Mouse (Mus musculus) MEL (cell line): ENCODE measurements around the gene Hist1h3c.
"Not testable (repeated sequence)": the region's sequence is repeated elsewhere in the genome, so short reads cannot be mapped to it uniquely, and the experiment has no call there.

Experiments used
- CHD1 ChIP-seq: IDR thresholded peaks from 2 replicates; pipeline ENCODE4 v1.6.1; 2012; ENCODE audit warnings: low read depth, mild to moderate bottlenecking, inconsistent platforms, low read length, improper control_type of control experiment
- CTCF ChIP-seq, 3 experiments: IDR thresholded peaks in 2 of 3; conservative IDR thresholded peaks in 1 of 3; 2 replicates each; pipeline ENCODE4 v1.5.1; 2011 to 2012; ENCODE audit warnings: low read length in 3 of 3, low read depth in 2 of 3, mild to moderate bottlenecking in 2 of 3, improper control_type of control experiment in 1 of 3, inconsistent platforms in 1 of 3, mixed read lengths in 1 of 3, moderate library complexity in 1 of 3; ENCODE audit not compliant: control insufficient read depth in 1 of 3, insufficient read depth in 1 of 3, poor library complexity in 1 of 3, severe bottlenecking in 1 of 3
- MEF2A ChIP-seq: IDR thresholded peaks from 2 replicates; pipeline ENCODE4 v1.6.1; 2014; ENCODE audit warnings: low read depth, mild to moderate bottlenecking, inconsistent platforms, low read length, improper control_type of control experiment; ENCODE audit not compliant: poor library complexity, insufficient replicate concordance, severe bottlenecking; ENCODE audit errors: extremely low read depth
- USF2 ChIP-seq, 2 experiments: IDR thresholded peaks; 2 replicates each; pipeline ENCODE4 v1.6.1; 2011 to 2012; ENCODE audit warnings: improper control_type of control experiment in 2 of 2, low read length in 2 of 2, borderline replicate concordance in 1 of 2, inconsistent platforms in 1 of 2, low read depth in 1 of 2, mild to moderate bottlenecking in 1 of 2; ENCODE audit not compliant: insufficient read depth in 1 of 2
- ZNF384 ChIP-seq: IDR thresholded peaks from 2 replicates; pipeline ENCODE4 v1.6.1; 2012; ENCODE audit warnings: low read depth, mild to moderate bottlenecking, inconsistent platforms, low read length, improper control_type of control experiment

GRCm38 (mm10) chr13:23702801-23703200 lies 42.6 kb downstream of the Hist1h3c start:
- not testable (repeated sequence) for TF ChIP-seq MEF2A; ZNF384; USF2 (IDR thresholded peaks at IDR 0.05; ENCODE audit: borderline replicate concordance in 1 of 2, insufficient read depth in 1 of 2, low read depth in 1 of 2, low read length in 2 of 2); CTCF (IDR thresholded peaks at IDR 0.05 in 2 of 3, conservative IDR thresholded peaks at IDR 0.05 in 1 of 3; ENCODE audit: control insufficient read depth in 1 of 3, insufficient read depth in 1 of 3, low read depth in 2 of 3, low read length in 3 of 3, poor library complexity in 1 of 3, severe bottlenecking in 1 of 3); CHD1
